Mouse (Mus musculus): Measurements from ENCODE around the gene Lrrc39. TPM values are rescaled to one million over a fixed set of nuclear protein-coding genes. Genes with fewer than 3 reads are reported as not detected.

Gene Lrrc39
- 0.62 and 0.74 TPM in 2 replicates for total RNA-seq (2012; rRNA removed)

- Histone ChIP-seq H3K9me3 (ENCODE audit: control insufficient read depth, insufficient read depth, low read depth, low read length) (no peaks in the 10 kb centered on the region), H3K27ac (ENCODE audit: insufficient read depth, low read depth, low read length, poor library complexity, severe bottlenecking) (no peak within 1 kb of the TSS), H3K36me3 (ENCODE audit: control insufficient read depth, insufficient read depth, low read length, poor library complexity, severe bottlenecking) (no peaks in the 10 kb centered on the region), H3K9ac (ENCODE audit: insufficient read depth, low read depth, low read length, poor library complexity, severe bottlenecking) (no peak within 1 kb of the TSS), H3K4me3 (ENCODE audit: insufficient read depth in 1 of 2, low read depth in 1 of 2, low read length in 2 of 2, poor library complexity in 1 of 2, severe bottlenecking in 1 of 2) (no peak within 1 kb of the TSS), H3K4me1 (ENCODE audit: control insufficient read depth in 2 of 2, insufficient read depth in 2 of 2, low read length in 2 of 2, poor library complexity in 1 of 2) (no peaks in the 10 kb centered on the region)
- DNase-seq (ENCODE audit: low read depth, low spot score) = no peak
- no peak for TF ChIP-seq CHD2 (IDR thresholded peaks at IDR 0.05; ENCODE audit: low read depth, low read length)
- TF ChIP-seq MAFK (IDR thresholded peaks at IDR 0.05; ENCODE audit: insufficient read depth, low read depth, low read length) = no peak
- no peak for TF ChIP-seq HCFC1 (IDR thresholded peaks at IDR 0.05; ENCODE audit: borderline replicate concordance, insufficient read depth, low read length)
- TF ChIP-seq ZNF384 (IDR thresholded peaks at IDR 0.05; ENCODE audit: low read depth, low read length) = no peak
- no peak for TF ChIP-seq ZC3H11A (IDR thresholded peaks at IDR 0.05; ENCODE audit: borderline replicate concordance, low read depth, low read length)
- in situ Hi-C loops (cut with MboI; ENCODE audit: low sequenced_read_pairs in 2 of 2, unreplicated experiment in 2 of 2) = no loop called here
Measured at GRCm38 (mm10) chr3:116562408-116563094, at the start of gene Lrrc39. Gene Lrrc39, plus strand, starts transcription at chr3:116562973.

- Histone ChIP-seq H3K36me3 (ENCODE audit: control insufficient read depth, insufficient read depth, low read length, poor library complexity, severe bottlenecking) (peaks cover 5% of the 10 kb centered on the region; the same call in 1 of the 2 replicates), H3K4me1 (ENCODE audit: control insufficient read depth in 2 of 2, insufficient read depth in 2 of 2, low read length in 2 of 2, poor library complexity in 1 of 2) (no peaks in the 10 kb centered on the region), H3K4me3 (ENCODE audit: insufficient read depth in 1 of 2, low read depth in 1 of 2, low read length in 2 of 2, poor library complexity in 1 of 2, severe bottlenecking in 1 of 2) (no peak overlapping the region), H3K27ac (ENCODE audit: insufficient read depth, low read depth, low read length, poor library complexity, severe bottlenecking) (no peak overlapping the region), H3K9ac (ENCODE audit: insufficient read depth, low read depth, low read length, poor library complexity, severe bottlenecking) (no peak overlapping the region), H3K9me3 (ENCODE audit: control insufficient read depth, insufficient read depth, low read depth, low read length) (no peaks in the 10 kb centered on the region)
- in situ Hi-C loops (cut with MboI; ENCODE audit: low sequenced_read_pairs in 2 of 2, unreplicated experiment in 2 of 2) = no loop called here
- TF ChIP-seq ZNF384 (IDR thresholded peaks at IDR 0.05; ENCODE audit: low read depth, low read length) = no peak
- no peak for TF ChIP-seq HCFC1 (IDR thresholded peaks at IDR 0.05; ENCODE audit: borderline replicate concordance, insufficient read depth, low read length)
- TF ChIP-seq MAFK (IDR thresholded peaks at IDR 0.05; ENCODE audit: insufficient read depth, low read depth, low read length) = no peak
- no peak for TF ChIP-seq ZC3H11A (IDR thresholded peaks at IDR 0.05; ENCODE audit: borderline replicate concordance, low read depth, low read length)
- no peak for TF ChIP-seq CHD2 (IDR thresholded peaks at IDR 0.05; ENCODE audit: low read depth, low read length)
- DNase-seq (ENCODE audit: low read depth, low spot score) = no peak
Measured at GRCm38 (mm10) chr3:116520141-116520761, 42.5 kb upstream of the Lrrc39 start.

- TF ChIP-seq ZNF384 (IDR thresholded peaks at IDR 0.05; ENCODE audit: low read depth, low read length) (no peak), HCFC1 (IDR thresholded peaks at IDR 0.05; ENCODE audit: borderline replicate concordance, insufficient read depth, low read length) (no peak), MAFK (IDR thresholded peaks at IDR 0.05; ENCODE audit: insufficient read depth, low read depth, low read length) (no peak), ZC3H11A (IDR thresholded peaks at IDR 0.05; ENCODE audit: borderline replicate concordance, low read depth, low read length) (no peak), CHD2 (IDR thresholded peaks at IDR 0.05; ENCODE audit: low read depth, low read length) (no peak)
- DNase-seq (ENCODE audit: low read depth, low spot score) = no peak
- H3K9me3 ChIP-seq (ENCODE audit: control insufficient read depth, insufficient read depth, low read depth, low read length) = no peaks in the 10 kb centered on the region
- in situ Hi-C loops (cut with MboI; ENCODE audit: low sequenced_read_pairs in 2 of 2, unreplicated experiment in 2 of 2) = no loop called here
- H3K36me3 ChIP-seq (ENCODE audit: control insufficient read depth, insufficient read depth, low read length, poor library complexity, severe bottlenecking) = peaks cover 9% of the 10 kb centered on the region
- no peak overlapping the region for H3K4me3 ChIP-seq (ENCODE audit: insufficient read depth in 1 of 2, low read depth in 1 of 2, low read length in 2 of 2, poor library complexity in 1 of 2, severe bottlenecking in 1 of 2)
- no peak overlapping the region for H3K27ac ChIP-seq (ENCODE audit: insufficient read depth, low read depth, low read length, poor library complexity, severe bottlenecking)
- no peak overlapping the region for H3K9ac ChIP-seq (ENCODE audit: insufficient read depth, low read depth, low read length, poor library complexity, severe bottlenecking)
- H3K4me1 ChIP-seq (ENCODE audit: control insufficient read depth in 2 of 2, insufficient read depth in 2 of 2, low read length in 2 of 2, poor library complexity in 1 of 2) = peaks cover 0 to 8% of the 10 kb centered on the region in 2 experiments; a peak in 1 of 4 replicates
Measured at GRCm38 (mm10) chr3:116529741-116530140, 33.0 kb upstream of the Lrrc39 start.

DNA sequence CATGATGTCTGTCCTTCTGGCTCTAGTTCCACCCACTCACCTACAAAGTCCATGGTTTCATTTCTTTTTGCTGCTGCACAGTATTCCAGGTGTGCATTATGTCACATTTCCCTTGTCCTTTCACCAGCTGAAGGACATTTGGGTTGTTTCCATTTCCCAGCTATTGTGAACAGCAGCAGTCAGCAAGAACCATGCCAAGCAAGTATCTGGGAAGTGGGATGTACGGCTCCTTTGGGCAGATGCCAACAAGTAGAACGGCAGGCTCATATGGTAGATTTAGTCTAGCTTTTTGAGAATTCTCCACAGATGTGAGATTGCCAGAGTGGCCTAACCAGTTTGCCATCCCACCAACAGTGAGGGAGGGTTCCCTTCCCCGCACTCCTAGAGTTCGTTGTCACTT, 31.9 kb upstream of the Lrrc39 start:
- Histone ChIP-seq H3K9me3 (ENCODE audit: control insufficient read depth, insufficient read depth, low read depth, low read length) (no peaks in the 10 kb centered on the region), H3K9ac (ENCODE audit: insufficient read depth, low read depth, low read length, poor library complexity, severe bottlenecking) (no peak overlapping the region), H3K4me3 (ENCODE audit: insufficient read depth in 1 of 2, low read depth in 1 of 2, low read length in 2 of 2, poor library complexity in 1 of 2, severe bottlenecking in 1 of 2) (no peak overlapping the region), H3K27ac (ENCODE audit: insufficient read depth, low read depth, low read length, poor library complexity, severe bottlenecking) (no peak overlapping the region), H3K4me1 (ENCODE audit: control insufficient read depth in 2 of 2, insufficient read depth in 2 of 2, low read length in 2 of 2, poor library complexity in 1 of 2) (peaks cover 0 to 8% of the 10 kb centered on the region in 2 experiments; a peak in 1 of 4 replicates), H3K36me3 (ENCODE audit: control insufficient read depth, insufficient read depth, low read length, poor library complexity, severe bottlenecking) (peaks cover 15% of the 10 kb centered on the region)
- in situ Hi-C loops (cut with MboI; ENCODE audit: low sequenced_read_pairs in 2 of 2, unreplicated experiment in 2 of 2) = no loop called here
- TF ChIP-seq HCFC1 (IDR thresholded peaks at IDR 0.05; ENCODE audit: borderline replicate concordance, insufficient read depth, low read length) (no peak), ZC3H11A (IDR thresholded peaks at IDR 0.05; ENCODE audit: borderline replicate concordance, low read depth, low read length) (no peak), ZNF384 (IDR thresholded peaks at IDR 0.05; ENCODE audit: low read depth, low read length) (no peak), CHD2 (IDR thresholded peaks at IDR 0.05; ENCODE audit: low read depth, low read length) (no peak), MAFK (IDR thresholded peaks at IDR 0.05; ENCODE audit: insufficient read depth, low read depth, low read length) (no peak)
- DNase-seq (ENCODE audit: low read depth, low spot score) = no peak
